Mouse (Mus musculus) heart, adult 2 months (tissue): Measurements from ENCODE around the gene Nrarp. TPM values are rescaled to one million over a fixed set of nuclear protein-coding genes. Genes with fewer than 3 reads are reported as not detected.

Experiments
- DNase-seq, 2 experiments: peaks; one replicate each; pipeline ENCODE4 v3.0.0; 2021
- H3K27ac ChIP-seq: fragments of 200-600 bp; 2 replicates; pipeline ENCODE4 v1.8.1; 2022
- H3K27me3 ChIP-seq: fragments of 200-500 bp; 2 replicates; pipeline ENCODE4 v1.6.1; 2012; ENCODE audit warnings: mild to moderate bottlenecking, low read length, inconsistent platforms, mixed read lengths; ENCODE audit not compliant: control insufficient read depth, insufficient read depth
- H3K36me3 ChIP-seq: fragments of 200-500 bp; 2 replicates; pipeline ENCODE4 v1.6.1; 2012; ENCODE audit warnings: low read length, inconsistent platforms; ENCODE audit not compliant: control insufficient read depth, insufficient read depth
- H3K4me1 ChIP-seq: fragments of 200-500 bp; 2 replicates; pipeline ENCODE4 v1.6.1; 2011; ENCODE audit warnings: low read length; ENCODE audit not compliant: control insufficient read depth, insufficient read depth
- H3K4me3 ChIP-seq: fragments of 200-600 bp; 2 replicates; pipeline ENCODE4 v1.8.1; 2022
- H3K79me2 ChIP-seq: fragments of 200-500 bp; replicated peaks from 2 replicates; pipeline ENCODE4 v1.6.1; 2012; ENCODE audit warnings: mild to moderate bottlenecking, inconsistent platforms, low read length, moderate library complexity, mixed read lengths; ENCODE audit not compliant: control insufficient read depth, insufficient read depth
- H3K9ac ChIP-seq: fragments of 200-500 bp; 2 replicates; pipeline ENCODE4 v1.6.1; 2012; ENCODE audit warnings: low read depth, mild to moderate bottlenecking, control low read depth, inconsistent platforms, low read length, mixed read lengths
- CTCF ChIP-seq: fragments of 200-600 bp; IDR thresholded peaks from 2 replicates; pipeline ENCODE4 v1.8.1; 2022; ENCODE audit warnings: antibody characterized with exemption, mild to moderate bottlenecking, moderate library complexity
- EP300 ChIP-seq: fragments of 200-500 bp; IDR thresholded peaks from 2 replicates; pipeline ENCODE4 v1.6.1; 2011; ENCODE audit warnings: low read depth, low read length, control low read depth; ENCODE audit not compliant: insufficient read depth
- POLR2A ChIP-seq: fragments of 200-500 bp; IDR thresholded peaks from 2 replicates; pipeline ENCODE4 v1.6.1; 2011; ENCODE audit warnings: mild to moderate bottlenecking, low read depth, low read length, control low read depth; ENCODE audit not compliant: insufficient read depth
- WGBS: fragments of 180-500 bp; shearing (Covaris S2); methylation state at CpG from one replicate; pipeline ENCODE4 v1.1.7; 2018; 5-methylcytosine and 5-hydroxymethylcytosine counted together
- intact Hi-C: fragments of 180-260 bp; cut with DNase I; formaldehyde crosslinking; loops from one replicate; pipeline ENCODE4 v1.15.1; 2025
- polyA plus RNA-seq: library from polyadenylated mRNA; depleted of rRNA; stranded (reverse); fragments of >200 nt; gene quantifications from 2 replicates; pipeline ENCODE4 v1.2.3, GENCODE M21; 2012
- total RNA-seq, 2 experiments: library from RNA; stranded (reverse); gene quantifications; 2 replicates each; pipeline ENCODE4 v1.2.3; 2021

The Nrarp gene
- total and polyA plus RNA-seq, 3 experiments: 6.2 to 11.2 (median 7.4) TPM

GRCm38 (mm10) chr2:25180973-25181890 is 674 bp downstream of the Nrarp start:
- whole genome bisulfite sequencing: under 1% methylated on average over 100 of the region's 100 CpGs
- Histone ChIP-seq H3K4me1 (peaks cover 23% of the 10 kb centered on the region), H3K27ac (peak overlapping the region; percentile 89), H3K36me3 (no peaks in the 10 kb centered on the region), H3K79me2 (no peaks in the 10 kb centered on the region), H3K9ac (peak overlapping the region; percentile 50), H3K4me3 (peak overlapping the region; percentile 61), H3K27me3 (no peaks in the 10 kb centered on the region)
- intact Hi-C loops: loop anchor here (1.0 to 5.0 kb wide), 2 partner anchors 15 to 39 kb away; partner anchors contain the start of gene Tor4a
- TF ChIP-seq POLR2A (no peak), EP300 (no peak), CTCF (peak; percentile 42)
- DNase-seq: peak; percentile 64 to 71

GRCm38 (mm10) chr2:25181891-25182397 is 1.4 kb downstream of the Nrarp start:
- H3K27me3 ChIP-seq: no peaks in the 10 kb centered on the region
- 6% methylated on average over 17 of the region's 17 CpGs for WGBS
- no peaks in the 10 kb centered on the region for H3K36me3 ChIP-seq
- H3K4me1 ChIP-seq: peaks cover 17% of the 10 kb centered on the region
- intact Hi-C loops: loop anchor here (5.0 kb wide), 1 partner anchor 40 kb away; no protein-coding TSS in a partner anchor
- H3K79me2 ChIP-seq: no peaks in the 10 kb centered on the region
- no peak for TF ChIP-seq EP300
- 0 out of 2 replicates have a peak, but pooled peaks have one; percentile 15 for TF ChIP-seq CTCF
- TF ChIP-seq POLR2A: no peak
- peak overlapping the region; percentile 50 for H3K9ac ChIP-seq
- H3K4me3 ChIP-seq: peak overlapping the region; percentile 61
- H3K27ac ChIP-seq: peak overlapping the region; percentile 89
- no peak for DNase-seq

GRCm38 (mm10) chr2:25182664-25183063 is 2.1 kb downstream of the Nrarp start:
- H3K4me1 ChIP-seq: peaks cover 11% of the 10 kb centered on the region
- intact Hi-C loops: loop anchor here (5.0 kb wide), 1 partner anchor 40 kb away; no protein-coding TSS in a partner anchor

GRCm38 (mm10) chr2:25183336-25183735 is 2.8 kb downstream of the Nrarp start:
- 44% methylated on average over 2 of the region's 2 CpGs for WGBS
- TF ChIP-seq EP300: no peak
- TF ChIP-seq CTCF: no peak
- no peak for TF ChIP-seq POLR2A
- peak overlapping the region; percentile 61 for H3K4me3 ChIP-seq
- H3K4me1 ChIP-seq: peaks cover 8% of the 10 kb centered on the region
- no peak overlapping the region for H3K9ac ChIP-seq
- DNase-seq: no peak
- H3K36me3 ChIP-seq: no peaks in the 10 kb centered on the region
- peak overlapping the region; percentile 28 for H3K27ac ChIP-seq
- no peaks in the 10 kb centered on the region for H3K79me2 ChIP-seq
- intact Hi-C loops: loop anchor here (5.0 kb wide), 1 partner anchor 41 kb away; no protein-coding TSS in a partner anchor
- H3K27me3 ChIP-seq: no peaks in the 10 kb centered on the region

More at GRCm38 (mm10) chr2:25182664-25183063, 2.1 kb downstream of the Nrarp start:
- Histone ChIP-seq H3K79me2 (no peaks in the 10 kb centered on the region), H3K9ac (no peak overlapping the region), H3K36me3 (no peaks in the 10 kb centered on the region), H3K4me3 (peak overlapping the region; percentile 61), H3K27ac (peak overlapping the region; percentile 89), H3K27me3 (no peaks in the 10 kb centered on the region)
- TF ChIP-seq POLR2A (0 out of 2 replicates have a peak, but pooled peaks have one; percentile 37), CTCF (no peak)
- no peak for DNase-seq
- WGBS: 39% methylated on average over 6 of the region's 6 CpGs

GRCm38 (mm10) chr2:25184496-25184895 is 3.9 kb downstream of the Nrarp start:
- H3K27ac ChIP-seq: peak overlapping the region; percentile 71; the same call in 1 of the 2 replicates
- intact Hi-C loops: loop anchor here (5.0 kb wide), 1 partner anchor 42 kb away; no protein-coding TSS in a partner anchor
- 86% methylated on average over 7 of the region's 7 CpGs for WGBS

More at GRCm38 (mm10) chr2:25184496-25184895, 3.9 kb downstream of the Nrarp start:
- Histone ChIP-seq H3K79me2 (no peaks in the 10 kb centered on the region), H3K9ac (no peak overlapping the region), H3K27me3 (no peaks in the 10 kb centered on the region), H3K36me3 (no peaks in the 10 kb centered on the region), H3K4me1 (peaks cover 4% of the 10 kb centered on the region), H3K4me3 (no peak overlapping the region)
- TF ChIP-seq EP300: no peak
- TF ChIP-seq CTCF: no peak
- TF ChIP-seq POLR2A: no peak
- DNase-seq: no peak
